Mouse (Mus musculus) forelimb bud, embryonic 11.5 days (tissue): ENCODE results near the gene Afap1l2.

Experiments
- DNase-seq: peaks from one replicate; pipeline ENCODE4 v3.0.0-alpha.2; 2012; ENCODE audit warnings: low read depth, low spot score

Afap1l2 gene

GRCm38 (mm10) chr19:57007291-57007690, 737 bp downstream of the Afap1l2 start:
- no peak for DNase-seq

DNA sequence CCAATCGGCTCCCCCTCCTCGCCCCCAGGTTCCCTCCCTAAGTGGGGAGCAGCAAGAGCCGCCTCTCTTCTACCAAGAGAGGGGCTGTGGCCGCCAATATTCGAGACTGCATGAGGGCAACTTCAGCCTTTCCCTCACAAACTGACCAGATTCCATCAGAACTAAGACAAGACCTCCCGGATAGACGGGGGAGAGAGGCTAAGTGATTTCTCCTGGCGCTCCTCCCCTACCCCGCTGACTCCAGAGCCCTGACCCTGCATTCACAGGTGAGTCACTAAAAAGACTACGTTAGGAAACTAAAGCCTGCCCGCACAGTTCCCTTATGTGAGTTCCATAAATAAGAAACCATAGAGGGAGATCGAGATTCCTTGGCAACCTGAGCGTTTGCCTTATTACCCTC, 1.2 kb downstream of the Afap1l2 start:
- no peak for DNase-seq

DNA sequence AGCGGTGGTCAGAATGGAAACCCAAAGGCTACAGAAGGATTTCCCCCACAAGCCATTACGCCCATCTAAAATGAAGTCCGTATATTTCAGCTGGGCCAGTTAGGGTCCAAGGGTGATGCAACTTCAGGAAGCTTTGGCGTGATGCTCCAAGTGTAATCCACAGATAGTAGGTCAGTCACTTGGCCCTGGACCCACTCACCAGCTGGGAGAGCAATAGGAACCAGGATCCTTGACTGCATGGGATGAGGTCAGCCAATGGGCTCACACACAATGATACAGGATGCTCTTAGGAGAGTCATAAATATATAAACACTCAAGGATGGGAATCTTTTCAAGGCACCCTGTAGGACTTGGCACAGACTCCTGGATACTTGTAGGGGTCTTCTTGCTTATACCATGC, 3.0 kb downstream of the Afap1l2 start:
- DNase-seq = no peak

- peak; percentile 26 for DNase-seq
These were observed 4.6 kb downstream of the Afap1l2 start for GRCm38 (mm10) chr19:57003460-57003810.

GRCm38 (mm10) chr19:57002741-57003459, 5.1 kb downstream of the Afap1l2 start:
- no peak for DNase-seq

- DNase-seq = no peak
These were observed 6.1 kb downstream of the Afap1l2 start for GRCm38 (mm10) chr19:57001926-57002325.

GRCm38 (mm10) chr19:57000592-57000991, 7.4 kb downstream of the Afap1l2 start:
- DNase-seq = no peak

DNA sequence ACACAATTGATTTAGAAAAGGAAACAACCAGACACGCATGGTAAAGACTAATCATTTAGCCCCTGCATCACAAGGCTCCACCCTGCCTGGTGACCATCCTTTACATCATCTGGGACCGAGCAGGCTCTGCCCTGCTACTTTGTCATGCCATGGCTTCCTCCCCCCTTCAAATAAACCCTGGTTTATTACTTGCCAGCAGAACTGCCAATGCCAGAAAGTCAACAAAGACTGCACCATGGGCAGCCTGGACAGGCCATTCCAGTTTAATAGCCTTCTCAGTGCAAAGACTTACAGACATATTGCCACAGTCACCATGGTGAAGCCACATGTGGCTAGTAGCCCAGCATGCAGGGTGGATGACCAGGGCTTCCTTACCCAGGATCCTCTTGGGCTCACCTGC, 8.2 kb downstream of the Afap1l2 start:
- DNase-seq = no peak

DNA sequence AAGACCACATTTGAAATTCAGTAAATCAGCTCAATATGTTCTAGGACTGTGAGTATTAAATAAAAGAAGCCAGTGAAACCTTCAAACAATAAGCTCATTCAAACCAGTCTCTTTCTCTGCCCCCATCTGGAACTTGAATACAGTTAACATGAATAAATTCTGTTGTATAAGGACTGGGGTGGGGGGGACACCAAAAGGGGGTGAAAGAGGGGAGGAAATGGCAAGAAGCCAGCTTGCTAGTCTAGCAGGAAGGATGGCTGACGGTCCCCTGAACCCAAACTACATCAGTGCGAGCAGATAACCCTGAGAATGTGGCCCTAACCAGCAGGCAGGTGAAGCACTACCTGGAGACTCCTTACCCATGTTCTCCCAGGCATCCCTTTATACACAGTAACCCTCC, 9.1 kb downstream of the Afap1l2 start:
- no peak for DNase-seq

DNA sequence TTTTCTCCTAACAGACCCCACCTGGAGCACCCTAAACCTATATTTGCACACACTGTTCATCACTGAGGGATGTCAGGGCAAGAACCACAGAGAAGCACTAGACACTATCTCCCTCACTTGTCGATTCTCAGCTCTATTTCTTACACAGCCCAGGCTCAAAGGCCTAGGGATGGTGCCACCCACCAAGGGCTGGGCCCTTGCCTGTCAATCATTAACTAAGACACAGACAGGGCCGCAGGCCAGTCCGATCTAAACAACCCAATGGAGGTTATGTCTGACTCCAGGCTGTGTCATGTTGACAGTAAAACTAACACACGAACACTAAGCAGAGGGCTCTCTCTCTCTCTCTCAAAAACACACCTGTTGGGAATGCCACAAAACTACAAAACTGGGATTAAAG, 9.7 kb downstream of the Afap1l2 start:
- no peak for DNase-seq

DNA sequence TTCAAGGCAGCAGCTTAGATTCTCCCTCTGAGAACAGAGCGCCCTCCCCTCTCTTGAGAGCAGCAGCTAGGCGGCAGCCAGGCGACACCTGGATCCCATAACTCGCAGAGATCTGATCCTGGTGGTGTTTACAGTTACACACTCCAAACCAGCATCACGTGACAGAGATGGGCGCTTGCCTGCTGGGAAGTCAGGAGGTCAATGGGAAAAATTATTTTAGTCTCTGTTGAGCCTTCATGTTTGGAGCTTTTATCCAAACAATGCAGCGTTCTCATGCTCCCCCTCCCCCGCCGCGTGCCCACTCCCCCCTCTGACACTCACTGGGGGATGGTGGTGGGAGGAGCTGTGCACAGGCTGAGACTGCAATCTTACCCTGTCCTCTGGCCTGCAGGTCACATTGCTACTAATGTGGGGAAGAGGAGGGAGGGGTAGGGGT, 10.8 kb downstream of the Afap1l2 start:
- DNase-seq = peak; percentile 83

GRCm38 (mm10) chr19:56995441-56995840, 12.6 kb downstream of the Afap1l2 start:
- DNase-seq = no peak

GRCm38 (mm10) chr19:56994653-56995052, 13.4 kb downstream of the Afap1l2 start:
- DNase-seq = no peak

GRCm38 (mm10) chr19:56993763-56994162, 14.3 kb downstream of the Afap1l2 start:
- no peak for DNase-seq

DNA sequence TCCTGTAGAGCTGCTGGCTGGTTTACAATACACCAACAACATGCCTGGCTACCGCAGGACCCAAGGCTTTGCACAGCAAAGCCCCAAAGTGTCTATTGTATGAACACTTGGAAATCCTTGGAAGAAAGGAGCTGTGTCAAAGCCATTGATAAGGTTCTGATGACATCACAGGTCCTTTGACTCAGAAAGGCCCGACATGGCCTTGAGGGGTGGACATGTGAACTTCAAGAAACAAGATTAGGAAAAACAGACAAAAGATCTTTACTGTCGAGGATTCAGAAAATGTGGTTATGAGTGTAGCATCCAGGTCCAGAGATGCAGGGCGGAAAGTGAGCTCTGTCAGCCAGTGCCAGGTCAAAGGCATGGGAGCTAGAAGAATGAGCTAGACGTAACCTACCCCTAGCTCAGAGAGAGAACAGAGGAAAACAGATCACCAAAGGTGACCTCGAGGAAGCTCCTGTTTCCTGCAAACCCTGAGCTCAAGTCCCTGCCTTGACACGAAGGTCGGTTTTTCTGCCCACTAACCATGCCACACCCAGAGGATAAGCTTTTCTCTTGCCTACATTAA, 15.0 kb downstream of the Afap1l2 start:
- no peak for DNase-seq

GRCm38 (mm10) chr19:56990367-56991111, 17.5 kb downstream of the Afap1l2 start:
- peak; percentile 25 for DNase-seq

DNA sequence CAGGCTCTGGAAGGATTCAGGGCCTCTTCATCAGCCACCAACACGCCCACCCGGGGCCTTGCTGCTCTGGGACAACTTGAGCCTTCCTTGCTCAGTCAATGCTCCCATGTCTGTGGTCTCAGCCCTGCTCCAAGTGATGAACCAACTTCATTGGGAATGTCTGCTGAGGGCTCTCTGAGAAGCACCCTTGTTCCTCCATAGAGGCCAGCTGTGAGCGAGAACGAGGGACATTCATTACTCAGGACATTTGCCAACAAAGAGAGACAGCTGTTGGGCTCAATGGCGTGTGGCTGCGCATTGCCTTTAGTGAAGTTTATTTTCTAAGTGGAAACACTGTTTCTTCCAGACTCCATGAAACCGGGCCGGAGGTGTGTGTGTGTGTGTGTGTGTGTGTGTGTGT, 18.9 kb downstream of the Afap1l2 start:
- DNase-seq = no peak

DNA sequence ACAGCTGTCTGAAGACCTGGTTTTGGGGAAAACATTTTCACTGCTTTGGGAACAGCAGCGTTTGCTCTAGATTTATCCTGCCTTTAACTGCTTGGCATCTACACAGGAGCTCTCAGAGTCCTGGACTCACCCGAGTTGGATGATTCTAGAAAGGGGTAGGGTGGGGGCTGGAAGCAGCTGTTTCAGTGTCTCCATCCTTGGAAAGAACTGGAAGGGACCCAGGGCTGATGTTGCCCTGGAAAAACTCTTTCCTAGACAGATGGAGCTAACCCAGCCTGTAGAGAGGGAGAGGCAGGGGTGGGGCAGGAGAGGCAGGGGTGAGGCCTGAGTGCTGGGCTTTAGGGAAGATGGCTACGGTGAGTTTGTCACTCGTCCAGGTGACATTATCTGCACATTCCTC, 23.8 kb downstream of the Afap1l2 start:
- DNase-seq = no peak

- no peak for DNase-seq
These were observed 24.3 kb downstream of the Afap1l2 start for GRCm38 (mm10) chr19:56983757-56984156.

DNA sequence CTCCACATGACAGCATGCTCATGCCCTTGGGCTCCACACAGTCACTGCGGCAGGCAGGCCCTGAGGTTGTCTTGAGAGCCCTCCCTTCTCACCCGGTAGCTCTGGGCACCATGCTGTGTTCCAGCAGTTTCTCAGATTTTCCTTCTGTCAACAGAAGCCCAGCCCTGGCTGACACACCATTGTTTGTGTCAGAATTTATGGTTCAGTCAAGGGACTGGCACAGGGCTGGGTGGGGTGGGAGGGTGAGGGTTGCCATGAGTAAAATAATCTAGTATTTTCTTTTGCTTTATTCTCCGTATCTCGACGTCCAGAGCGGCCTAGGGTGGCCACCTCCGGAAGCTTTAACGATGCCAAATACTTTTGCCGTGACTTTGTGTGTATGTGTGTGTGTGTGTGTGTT, 26.3 kb downstream of the Afap1l2 start:
- no peak for DNase-seq

DNA sequence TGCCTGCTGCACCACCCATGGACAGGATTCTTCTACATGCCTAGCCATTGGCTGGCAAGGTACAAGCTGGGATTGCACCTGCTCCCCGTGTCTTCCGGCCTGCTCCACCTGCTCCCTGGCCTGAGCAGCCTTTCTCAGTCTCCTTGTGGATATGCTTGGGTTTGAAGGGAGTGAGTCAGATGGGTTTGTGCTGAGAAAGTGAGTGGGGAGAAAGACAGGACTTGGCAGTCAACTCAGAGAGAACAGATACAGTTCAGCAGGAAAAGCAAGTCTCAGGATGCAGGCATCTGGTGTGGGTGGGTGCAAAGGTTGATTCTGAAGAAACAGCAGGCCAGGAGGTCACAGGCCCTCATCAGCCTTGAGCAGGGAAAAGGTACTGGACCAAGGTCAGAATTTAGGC, 27.2 kb downstream of the Afap1l2 start:
- no peak for DNase-seq

GRCm38 (mm10) chr19:56976962-56977948, 30.8 kb downstream of the Afap1l2 start:
- no peak for DNase-seq
